In the genomic region with DNA sequence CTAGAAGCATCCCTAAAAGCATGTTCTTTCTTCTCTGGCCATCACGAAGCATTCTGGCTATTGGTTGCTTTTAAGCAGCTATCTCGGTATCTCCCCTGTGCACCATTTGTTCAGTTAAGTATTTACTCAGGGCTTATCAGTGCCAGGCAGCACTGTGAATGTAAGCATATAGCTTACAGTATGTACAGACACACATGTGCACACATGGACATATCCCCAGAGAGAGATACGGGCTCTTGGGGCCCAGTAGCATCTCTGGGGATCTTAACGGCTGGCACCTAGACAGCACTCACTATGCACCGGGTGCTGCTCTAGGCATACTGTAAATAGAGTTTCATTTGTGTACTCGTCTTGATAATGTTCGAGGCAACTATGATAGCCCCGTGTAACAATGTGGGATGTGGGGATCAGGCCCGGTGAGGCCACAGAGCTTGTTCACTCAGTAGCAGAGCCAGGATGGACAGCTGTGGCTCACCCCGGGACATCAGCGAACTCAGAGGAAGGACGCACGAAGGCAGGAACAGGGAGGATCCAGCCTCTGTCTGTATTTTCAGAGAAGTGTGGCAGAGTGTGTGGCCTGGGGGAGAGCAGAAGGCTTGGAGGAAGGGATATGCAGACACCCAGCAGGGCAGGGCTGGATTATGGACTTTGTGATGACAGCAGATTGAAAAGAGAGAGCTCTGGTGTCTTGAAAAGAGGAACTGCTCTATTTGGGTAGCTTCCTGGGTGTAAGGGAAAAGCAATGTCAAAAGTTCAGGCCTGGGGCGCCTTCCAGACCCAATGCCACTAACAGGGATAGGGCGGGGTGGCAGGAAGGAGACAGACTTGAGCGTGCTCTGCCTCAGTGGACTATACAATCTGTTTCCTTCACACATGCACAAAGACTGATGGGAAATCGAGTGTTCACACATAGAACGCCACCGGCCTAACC, we compare ENCODE assay signal across 8 mouse cellular contexts. TPM values are rescaled to one million over a fixed set of nuclear protein-coding genes. Genes with fewer than 3 reads are reported as not detected.
DNase-seq lines count a peak whose midpoint lies in the region; ATAC-seq and TF ChIP-seq lines count a peak whose summit lies in the region.

No protein-coding gene starts in this region.

- no peaks in the 10 kb centered on the region for H3K27me3 ChIP-seq in neural tube, embryonic 11.5 days (ENCODE audit: control insufficient read depth, insufficient read depth, low read length)
- H3K27me3 ChIP-seq in heart, postnatal 0 days (ENCODE audit: control insufficient read depth, insufficient read depth, low read length), result no peaks in the 10 kb centered on the region

- H3K4me2 ChIP-seq in neural tube, embryonic 11.5 days (ENCODE audit: low read depth), result no peak overlapping the region
- no peak overlapping the region for H3K4me2 ChIP-seq in heart, postnatal 0 days (ENCODE audit: low read depth, low read length)

- no peaks in the 10 kb centered on the region for H3K36me3 ChIP-seq in neural tube, embryonic 11.5 days (ENCODE audit: control insufficient read depth, insufficient read depth, low read length)
- H3K36me3 ChIP-seq in heart, postnatal 0 days (replicated peaks; ENCODE audit: control insufficient read depth, insufficient read depth, low read length), result no peaks in the 10 kb centered on the region

- intact Hi-C loops in gastrocnemius, postnatal 36 days (cut with DNase I), result loop anchor here (5.0 to 10.0 kb wide), 2 partner anchors 53 to 196 kb away; no protein-coding TSS in a partner anchor

- TF ChIP-seq EP300 in heart, postnatal 0 days (IDR thresholded peaks at IDR 0.05; ENCODE audit: low read depth), result no peak

- H3K9me3 ChIP-seq in neural tube, embryonic 11.5 days (ENCODE audit: control insufficient read depth, low read length), result no peaks in the 10 kb centered on the region
- no peaks in the 10 kb centered on the region for H3K9me3 ChIP-seq in heart, postnatal 0 days (replicated peaks; ENCODE audit: control insufficient read depth, low read length)

- H3K4me1 ChIP-seq in neural tube, embryonic 11.5 days (ENCODE audit: control insufficient read depth, insufficient read depth, low read length), result no peaks in the 10 kb centered on the region
- no peaks in the 10 kb centered on the region for H3K4me1 ChIP-seq in heart, postnatal 0 days (ENCODE audit: control insufficient read depth, insufficient read depth)

- ATAC-seq in neural tube, embryonic 11.5 days (ENCODE audit: insufficient read depth, low FRiP score, low TSS enrichment), result no peak
- 0 out of 2 replicates have a peak, but pooled peaks have one; percentile 41 for ATAC-seq in heart, postnatal 0 days (ENCODE audit: insufficient read depth, low read depth)
- no peak for ATAC-seq in activated CD4-positive, CD25-positive, alpha-beta regulatory T cell, adult 4 months

- H3K27ac ChIP-seq in neural tube, embryonic 11.5 days (ENCODE audit: low read depth, low read length), result 0 out of 2 replicates have a peak overlapping the region, but pooled peaks have one; percentile 20
- no peak overlapping the region for H3K27ac ChIP-seq in heart, postnatal 0 days (ENCODE audit: low read depth)

- WGBS in neural tube, embryonic 11.5 days, result 82% methylated on average over 19 of the region's 19 CpGs
- WGBS in heart, postnatal 0 days, result 55% methylated on average over 19 of the region's 19 CpGs

- no peak for DNase-seq in neural tube, embryonic 11.5 days (ENCODE audit: low spot score)
- DNase-seq in neural tube, embryonic 10.5 days (ENCODE audit: extremely low spot score, low spot score), result no peak
- DNase-seq in heart, postnatal 0 days (ENCODE audit: low spot score), result no peak
- DNase-seq in lung, postnatal 4 days, result peak; percentile 65 to 67
- no peak for DNase-seq in ovary, postnatal 36 days (ENCODE audit: low spot score)
- DNase-seq in cerebellum, adult 11-12 months, result no peak
- no peak for DNase-seq in gastrocnemius, postnatal 36 days

- H3K4me3 ChIP-seq in neural tube, embryonic 11.5 days (ENCODE audit: low read depth, low read length), result no peak overlapping the region
- H3K4me3 ChIP-seq in heart, postnatal 0 days (ENCODE audit: low read depth, low read length), result no peak overlapping the region

- no peak overlapping the region for H3K9ac ChIP-seq in neural tube, embryonic 11.5 days (ENCODE audit: low read length)
- no peak overlapping the region for H3K9ac ChIP-seq in heart, postnatal 0 days (replicated peaks; ENCODE audit: low read depth, low read length)

- no peak for TF ChIP-seq CTCF in heart, postnatal 0 days (IDR thresholded peaks at IDR 0.05; ENCODE audit: low read depth)

RNA-seq across cellular contexts. Expression of gene Lyve1, which starts 57.6 kb away (rescaled TPM):
- polyA plus RNA-seq in neural tube, embryonic 11.5 days (2014; fragmentation: Nextera tagmentation; extraction: Ambion mirVana), result 1.6 and 1.7 TPM in 2 replicates
- total RNA-seq in heart, postnatal 0 days (2014; rRNA removed; ENCODE audit: low replicate concordance), result 38.9 and 56.7 TPM in 2 replicates
- 13.8 and 15.2 TPM in 2 replicates for polyA plus RNA-seq in heart, postnatal 0 days (2015; fragmentation: Nextera tagmentation; extraction: Ambion mirVana)
- polyA plus RNA-seq in activated CD4-positive, CD25-positive, alpha-beta regulatory T cell, adult 4 months (2017; shearing (Covaris generic)), result not detected
- 1 to 10 TPM; 4.5 to 8.0 TPM for total RNA-seq in gastrocnemius, postnatal 36 days (2021)

Comparison
In these comparisons a context has a peak if more than half of its experiments do, and no peak if none do; other contexts are left out.
1. DNase-seq: peak in lung, postnatal 4 days (2 of 2); none in neural tube, embryonic 11.5 days (single experiment), neural tube, embryonic 10.5 days (single experiment), heart, postnatal 0 days (single experiment), ovary, postnatal 36 days (single experiment), cerebellum, adult 11-12 months (single experiment) and gastrocnemius, postnatal 36 days (0 of 2).